Mouse (Mus musculus): ENCODE data around the gene Sgcd. TPM values are rescaled to one million over a fixed set of nuclear protein-coding genes. Genes with fewer than 3 reads are reported as not detected.
A peak's percentile ranks its signal among the peaks of the same experiment; 100 is the strongest.

Sgcd gene
- polyA plus RNA-seq, 1 experiment from 2014 or later, result 3.4 TPM

DNA sequence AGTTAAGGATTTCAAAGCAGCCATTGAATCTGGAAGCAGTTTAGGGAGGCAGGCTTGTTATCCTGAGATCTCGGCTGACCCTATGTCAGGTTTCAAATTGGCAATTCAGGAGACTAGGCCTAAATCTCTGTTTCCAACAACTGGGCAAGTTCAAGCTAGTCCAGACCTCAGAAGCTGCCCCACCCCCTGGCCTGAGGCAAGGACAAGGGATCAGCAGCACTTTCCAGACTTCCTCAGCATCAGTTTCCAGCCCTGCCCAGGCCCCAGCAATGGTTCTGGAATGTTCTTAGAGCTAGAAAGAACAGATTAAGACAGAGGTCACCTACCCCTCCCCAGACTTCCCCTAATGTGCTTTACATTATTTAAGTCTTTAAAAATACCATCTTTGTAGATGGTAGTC is 1142.1 kb downstream of the Sgcd start:
- no peak overlapping the region for H3K9ac ChIP-seq (replicated peaks; ENCODE audit: low read length)
- no peaks in the 10 kb centered on the region for H3K4me1 ChIP-seq (ENCODE audit: control insufficient read depth, insufficient read depth, low read length)
- H3K36me3 ChIP-seq (replicated peaks; ENCODE audit: control insufficient read depth, insufficient read depth, low read depth, low read length), result no peaks in the 10 kb centered on the region
- H3K27ac ChIP-seq (replicated peaks; ENCODE audit: low read depth, low read length), result no peak overlapping the region
- H3K4me2 ChIP-seq (ENCODE audit: low read depth, low read length), result no peak overlapping the region
- DNase-seq (ENCODE audit: low spot score) (peak; percentile 59), ATAC-seq (replicated peaks; ENCODE audit: insufficient number of reproducible peaks, low FRiP score, low TSS enrichment, low read depth) (no peak; the same call in 1 of the 2 replicates)
- no peaks in the 10 kb centered on the region for H3K9me3 ChIP-seq (replicated peaks; ENCODE audit: control insufficient read depth, low read length)
- H3K27me3 ChIP-seq (ENCODE audit: control insufficient read depth, insufficient read depth, low read length), result no peaks in the 10 kb centered on the region
- WGBS, result 30% methylated on average over 1 of the region's 1 CpGs
- H3K4me3 ChIP-seq (ENCODE audit: low read depth, low read length), result no peak overlapping the region

Measured in embryonic facial prominence, embryonic 11.5 days (tissue).